Mouse (Mus musculus) heart, postnatal 0 days (tissue): ENCODE results near the gene Sdk2. TPM values are rescaled to one million over a fixed set of nuclear protein-coding genes. Genes with fewer than 3 reads are reported as not detected.

Source experiments
- ATAC-seq: fragments of 200-750 bp; cut with Nextera tagmentation; 2 replicates; pipeline ENCODE4 v1.8.0; 2017; ENCODE audit warnings: low read depth, moderate number of reproducible peaks, moderate library complexity; ENCODE audit not compliant: insufficient read depth
- DNase-seq: peaks from one replicate; pipeline ENCODE4 v3.0.0-alpha.2; 2016; ENCODE audit warnings: low spot score
- H3K27ac ChIP-seq: fragments of 300-500 bp; sonication (generic); 2 replicates; pipeline ENCODE4 v1.5.1; 2014; ENCODE audit warnings: low read depth, mild to moderate bottlenecking
- H3K27me3 ChIP-seq: fragments of 300-500 bp; sonication (generic); 2 replicates; pipeline ENCODE4 v1.6.1; 2014; ENCODE audit warnings: low read length, mixed read lengths; ENCODE audit not compliant: control insufficient read depth, insufficient read depth
- H3K36me3 ChIP-seq: fragments of 300-500 bp; sonication (generic); replicated peaks from 2 replicates; pipeline ENCODE4 v1.6.1; 2014; ENCODE audit warnings: low read length, mixed read lengths; ENCODE audit not compliant: control insufficient read depth, insufficient read depth
- H3K4me1 ChIP-seq: fragments of 300-500 bp; sonication (generic); 2 replicates; pipeline ENCODE4 v1.6.1; 2014; ENCODE audit warnings: antibody characterized with exemption; ENCODE audit not compliant: control insufficient read depth, insufficient read depth
- H3K4me2 ChIP-seq: fragments of 300-500 bp; sonication (generic); 2 replicates; pipeline ENCODE4 v1.6.1; 2014; ENCODE audit warnings: low read depth, mild to moderate bottlenecking, low read length, moderate library complexity
- H3K4me3 ChIP-seq: fragments of 300-500 bp; sonication (generic); 2 replicates; pipeline ENCODE4 v1.5.1; 2014; ENCODE audit warnings: low read depth, low read length
- H3K9ac ChIP-seq: fragments of 300-500 bp; sonication (generic); replicated peaks from 2 replicates; pipeline ENCODE4 v1.6.1; 2014; ENCODE audit warnings: low read depth, low read length, mixed read lengths
- H3K9me3 ChIP-seq: fragments of 300-500 bp; sonication (generic); replicated peaks from 2 replicates; pipeline ENCODE4 v1.6.1; 2016; ENCODE audit warnings: low read length; ENCODE audit not compliant: control insufficient read depth
- CTCF ChIP-seq: IDR thresholded peaks from 2 replicates; pipeline ENCODE4 v1.5.1; 2016; ENCODE audit warnings: antibody characterized with exemption, control low read depth, low read depth
- EP300 ChIP-seq: IDR thresholded peaks from 2 replicates; pipeline ENCODE4 v1.6.1; 2016; ENCODE audit warnings: antibody characterized with exemption, low read depth
- WGBS: fragments of 180-500 bp; shearing (Covaris S2); extraction: QIAGEN DNeasy Blood & Tissue Kit; methylation state at CpG from one replicate; pipeline ENCODE4 v1.1.7; 2014; 5-methylcytosine and 5-hydroxymethylcytosine counted together
- polyA plus RNA-seq: library from polyadenylated mRNA; unstranded; fragments of >200 nt; fragmentation: Nextera tagmentation; extraction: Ambion mirVana; gene quantifications from 2 replicates; pipeline ENCODE4 v1.2.1, GENCODE M21; 2015
- total RNA-seq: library from RNA; depleted of rRNA; stranded (reverse); fragments of >200 nt; gene quantifications from 2 replicates; pipeline ENCODE4 v1.2.3, GENCODE M21; 2014; ENCODE audit warnings: low replicate concordance

Sdk2 gene
- total and polyA plus RNA-seq, 2 experiments from 2014 or later: 0.27 to 1.9 TPM

DNA sequence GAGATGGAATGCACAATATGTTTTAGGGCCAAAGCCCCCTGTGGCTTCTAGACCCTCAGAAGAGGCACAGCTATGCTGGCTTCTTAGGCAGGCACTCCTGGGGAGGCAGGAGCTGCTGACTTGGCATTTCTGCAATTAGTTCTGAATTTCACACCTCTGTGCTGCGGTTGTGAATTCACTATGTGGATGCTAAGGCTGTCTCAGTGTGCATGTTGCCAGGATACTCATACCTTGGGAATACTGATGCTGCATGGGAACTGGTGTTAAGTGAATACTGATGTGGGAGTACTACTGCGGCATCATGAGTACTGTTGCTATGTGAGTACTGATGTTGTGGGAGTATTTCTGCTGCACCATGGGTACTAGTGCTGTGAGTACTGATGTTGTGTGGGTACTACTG is 284.4 kb downstream of the Sdk2 start:
- 91% methylated on average over 2 of the region's 2 CpGs for WGBS
- H3K9ac ChIP-seq: no peak overlapping the region
- DNase-seq: no peak
- H3K36me3 ChIP-seq: no peaks in the 10 kb centered on the region
- H3K27me3 ChIP-seq: no peaks in the 10 kb centered on the region
- TF ChIP-seq EP300 (no peak), CTCF (no peak)
- no peak overlapping the region for H3K27ac ChIP-seq
- H3K9me3 ChIP-seq: no peaks in the 10 kb centered on the region
- ATAC-seq: no peak
- peaks cover 14% of the 10 kb centered on the region for H3K4me1 ChIP-seq
- H3K4me2 ChIP-seq: no peak overlapping the region
- H3K4me3 ChIP-seq: no peak overlapping the region

DNA sequence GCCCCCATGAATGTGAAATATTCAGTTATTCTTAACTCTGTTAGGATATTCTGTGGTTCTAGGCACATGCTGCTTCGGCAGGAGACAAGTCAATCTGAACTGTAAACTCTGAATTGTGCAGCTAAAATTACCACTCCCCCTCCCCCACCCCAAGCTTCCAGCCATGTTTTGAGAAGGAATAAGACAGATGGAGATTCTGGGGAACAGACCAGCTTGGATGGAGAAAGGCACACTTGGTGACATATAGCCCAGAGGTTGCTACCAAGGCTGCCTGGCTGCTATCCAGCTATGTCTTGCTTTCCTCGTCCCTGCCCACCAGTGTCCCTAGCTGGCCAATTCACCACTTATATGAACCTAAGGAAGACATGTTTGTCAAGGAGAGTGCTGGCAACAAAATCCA is 284.8 kb downstream of the Sdk2 start:
- TF ChIP-seq CTCF (no peak), EP300 (no peak)
- Histone ChIP-seq H3K4me1 (peaks cover 14% of the 10 kb centered on the region), H3K4me2 (no peak overlapping the region), H3K27ac (no peak overlapping the region), H3K36me3 (no peaks in the 10 kb centered on the region), H3K27me3 (no peaks in the 10 kb centered on the region), H3K9ac (no peak overlapping the region), H3K4me3 (no peak overlapping the region), H3K9me3 (no peaks in the 10 kb centered on the region)
- ATAC-seq: no peak
- DNase-seq: no peak
- 36% methylated on average over 2 of the region's 2 CpGs for WGBS

DNA sequence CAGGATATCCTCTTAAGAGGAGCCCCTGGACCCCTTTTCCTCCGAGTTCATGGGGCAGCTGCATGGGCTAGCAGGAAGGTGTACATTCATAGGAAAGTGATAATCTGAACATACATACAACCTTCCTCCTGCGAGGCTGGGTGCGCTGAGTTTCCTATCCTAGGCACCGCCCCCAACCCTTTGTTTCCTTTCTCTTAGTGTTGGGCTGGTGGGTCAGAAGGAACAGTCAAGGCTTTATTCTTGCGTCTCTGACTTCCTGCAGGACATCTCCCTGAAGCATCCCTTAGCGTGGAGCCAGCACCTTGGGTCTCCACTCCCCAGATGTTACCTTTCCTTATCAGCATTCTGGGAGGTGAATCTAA is 287.2 kb downstream of the Sdk2 start:
- ATAC-seq (no peak), DNase-seq (no peak)
- Histone ChIP-seq H3K36me3 (no peaks in the 10 kb centered on the region), H3K9ac (no peak overlapping the region), H3K27me3 (no peaks in the 10 kb centered on the region), H3K4me1 (peaks cover 4% of the 10 kb centered on the region; the same call in 1 of the 2 replicates), H3K4me2 (no peak overlapping the region), H3K9me3 (no peaks in the 10 kb centered on the region), H3K4me3 (no peak overlapping the region), H3K27ac (peak overlapping the region; percentile 39; the same call in 1 of the 2 replicates)
- WGBS: 43% methylated on average over 6 of the region's 6 CpGs
- no peak for TF ChIP-seq EP300
- no peak for TF ChIP-seq CTCF

DNA sequence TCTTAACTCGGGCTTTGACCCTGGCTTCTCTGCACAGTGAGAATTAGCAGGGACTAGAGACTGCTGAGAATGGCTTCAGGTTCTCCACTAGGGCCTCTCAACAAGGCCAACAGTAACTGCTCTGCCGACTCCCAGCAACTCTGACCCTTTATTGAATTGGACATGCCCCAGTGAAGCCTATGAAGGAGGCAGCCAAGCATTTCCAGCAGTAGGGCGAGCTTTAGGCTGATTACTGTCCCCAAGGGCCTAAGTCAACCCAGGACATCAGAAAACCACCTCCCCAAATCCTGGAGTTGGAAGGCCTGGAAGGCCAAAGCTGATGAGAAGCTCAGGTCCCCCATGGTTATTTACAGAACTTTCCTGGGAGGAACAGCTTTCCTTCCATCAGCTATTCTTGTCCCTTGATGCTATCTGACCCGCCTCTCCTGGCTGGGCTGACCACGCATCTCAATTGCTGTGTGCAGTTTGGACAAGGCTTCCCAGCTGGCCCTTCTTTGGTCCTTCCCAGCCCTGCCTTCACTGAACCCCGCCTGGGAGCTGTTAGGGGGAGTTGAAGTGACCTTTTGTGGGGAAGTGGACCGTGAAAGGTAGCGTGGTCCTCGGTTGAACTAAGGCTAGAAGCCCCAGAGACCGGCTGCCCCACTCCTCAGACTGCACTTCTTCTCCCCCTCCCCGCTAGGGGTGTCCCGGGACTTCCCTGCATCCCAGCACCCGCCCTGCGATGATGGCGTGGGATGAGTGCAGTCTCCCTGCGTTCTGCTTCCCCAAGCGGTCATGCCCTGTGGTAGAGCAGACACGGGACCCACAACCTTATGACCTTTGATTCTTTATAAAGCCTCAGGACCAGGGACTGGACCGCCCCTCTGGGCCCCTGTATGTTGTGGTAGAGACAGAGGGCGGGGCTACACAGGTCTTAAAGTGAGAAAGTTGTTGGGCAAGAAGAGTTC is 287.8 kb downstream of the Sdk2 start:
- Histone ChIP-seq H3K4me1 (peaks cover 4% of the 10 kb centered on the region; the same call in 1 of the 2 replicates), H3K4me3 (no peak overlapping the region), H3K27ac (peak overlapping the region; percentile 39), H3K4me2 (no peak overlapping the region), H3K9ac (no peak overlapping the region), H3K9me3 (no peaks in the 10 kb centered on the region), H3K36me3 (no peaks in the 10 kb centered on the region), H3K27me3 (no peaks in the 10 kb centered on the region)
- ATAC-seq: peak; percentile 47
- 38% methylated on average over 20 of the region's 20 CpGs for WGBS
- DNase-seq: no peak
- TF ChIP-seq CTCF (no peak), EP300 (no peak)

DNA sequence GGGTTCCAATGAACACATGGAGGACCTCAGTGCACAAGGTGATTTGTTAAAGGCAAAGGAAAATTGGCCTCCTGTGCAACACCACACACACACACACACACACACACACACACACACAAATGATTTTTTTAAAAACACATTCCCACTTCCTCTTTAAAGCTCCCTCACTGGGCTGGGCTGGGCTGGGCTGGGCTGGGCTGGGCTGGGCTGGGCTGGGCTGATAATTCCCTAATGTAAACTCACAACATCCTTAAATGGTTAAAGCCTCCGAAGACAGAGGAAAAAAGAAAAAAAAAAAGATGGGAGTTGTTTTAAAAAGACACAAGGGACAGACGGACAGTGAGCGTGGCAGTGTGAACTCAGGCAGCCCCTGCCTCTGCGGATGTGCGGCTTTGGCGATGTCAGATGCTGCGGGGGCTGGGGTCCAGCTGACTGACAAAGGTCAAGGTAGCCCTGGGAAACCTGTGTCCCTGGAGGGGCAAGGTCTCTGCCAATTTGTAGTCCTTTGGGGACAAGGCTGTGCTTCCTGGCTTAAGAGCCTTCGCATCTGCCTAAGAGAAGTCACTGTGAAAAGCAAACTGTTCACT is 288.9 kb downstream of the Sdk2 start:
- no peak for DNase-seq
- Histone ChIP-seq H3K27ac (peak overlapping the region; percentile 53; the same call in 1 of the 2 replicates), H3K9ac (no peak overlapping the region), H3K36me3 (no peaks in the 10 kb centered on the region), H3K4me1 (peaks cover 4% of the 10 kb centered on the region; the same call in 1 of the 2 replicates), H3K9me3 (no peaks in the 10 kb centered on the region), H3K4me3 (no peak overlapping the region), H3K4me2 (no peak overlapping the region), H3K27me3 (no peaks in the 10 kb centered on the region)
- peak; percentile 39; the same call in 1 of the 2 replicates for ATAC-seq
- TF ChIP-seq CTCF (no peak), EP300 (no peak)
- WGBS: 62% methylated on average over 8 of the region's 8 CpGs
